ENCODE assay signal across 25 mouse cellular contexts in genomic region chr5:123011705-123012104, GRCm38 (mm10). TPM values are rescaled to one million over a fixed set of nuclear protein-coding genes. Genes with fewer than 3 reads are reported as not detected.
"Had no signal": no experiment of that assay in that cellular context is flagged by ENCODE, and none has a peak within 500 bp of the region (broad histone marks: within the 10 kb centered on the region; RNA-seq: fewer than 3 reads in every experiment).

No protein-coding gene starts in this region.

- ATAC-seq: hindbrain, postnatal 0 days; inflammation-experienced regulatory T-cells, adult 6 months; intestine, embryonic 15.5 days; intestine, postnatal 0 days had no signal

- DNase-seq: gastrocnemius, postnatal 14 days; gastrocnemius, postnatal 36 days; heart, adult 18-20 months; heart, postnatal 10 days; heart, postnatal 36 days; kidney, adult 18-20 months; kidney, adult 8-10 months; kidney, postnatal 10 days; kidney, postnatal 25 days; kidney, postnatal 4 days; layer of hippocampus, adult 9-11 months; liver; liver, embryonic 13.5 days had no signal

RNA-seq across cellular contexts. Expression of gene Morn3, which starts 35.1 kb away (rescaled TPM):
- total RNA-seq: gastrocnemius, adult 18-20 months; gastrocnemius, adult 8-10 months; gastrocnemius, postnatal 14 days; gastrocnemius, postnatal 36 days; heart, adult 18-20 months; heart, adult 8-10 months; heart, postnatal 10 days; heart, postnatal 36 days; hematopoietic stem cell, adult 5-6 weeks; hindbrain, postnatal 0 days; layer of hippocampus, adult 8-10 months; left cerebral cortex, adult 2 months; left cerebral cortex, postnatal 14 days; left cerebral cortex, postnatal 36 days had no signal
